Mouse (Mus musculus) testis, adult 2 months (tissue): ENCODE measurements around the gene Slc16a9. TPM values are rescaled to one million over a fixed set of nuclear protein-coding genes. Genes with fewer than 3 reads are reported as not detected.

Source experiments
- H3K27ac ChIP-seq: fragments of 200-500 bp; 2 replicates; pipeline ENCODE4 v1.5.1; 2012; ENCODE audit warnings: low read depth, low read length; ENCODE audit not compliant: control insufficient read depth, insufficient read depth
- H3K27me3 ChIP-seq: fragments of 200-500 bp; 2 replicates; pipeline ENCODE4 v1.6.1; 2012; ENCODE audit warnings: mild to moderate bottlenecking, low read length, moderate library complexity; ENCODE audit not compliant: control insufficient read depth, insufficient read depth
- H3K36me3 ChIP-seq: fragments of 200-500 bp; 2 replicates; pipeline ENCODE4 v1.6.1; 2012; ENCODE audit warnings: mild to moderate bottlenecking, low read length; ENCODE audit not compliant: control insufficient read depth, insufficient read depth
- H3K4me1 ChIP-seq: fragments of 200-500 bp; 2 replicates; pipeline ENCODE4 v1.6.1; 2012; ENCODE audit warnings: low read length; ENCODE audit not compliant: control insufficient read depth, insufficient read depth
- H3K4me3 ChIP-seq: fragments of 200-500 bp; 2 replicates; pipeline ENCODE4 v1.5.1; 2012; ENCODE audit warnings: low read depth, mild to moderate bottlenecking, low read length, moderate library complexity, mixed read lengths; ENCODE audit not compliant: control insufficient read depth
- CTCF ChIP-seq: fragments of 200-500 bp; IDR thresholded peaks from 2 replicates; pipeline ENCODE4 v1.5.1; 2012; ENCODE audit warnings: low read depth, mild to moderate bottlenecking, inconsistent platforms, low read length, moderate library complexity; ENCODE audit not compliant: control insufficient read depth, insufficient read depth, insufficient replicate concordance
- POLR2A ChIP-seq: fragments of 200-500 bp; IDR thresholded peaks from 2 replicates; pipeline ENCODE4 v1.6.1; 2012; ENCODE audit warnings: low read depth, mild to moderate bottlenecking, inconsistent platforms, low read length, moderate library complexity; ENCODE audit not compliant: control insufficient read depth
- polyA plus RNA-seq: library from polyadenylated mRNA; depleted of rRNA; stranded (reverse); fragments of >200 nt; gene quantifications from 2 replicates; pipeline ENCODE4 v1.2.3, GENCODE M21; 2012; rRNA removed

Slc16a9 gene
- polyA plus RNA-seq, 1 experiment: 2.2 TPM

GRCm38 (mm10) chr10:70318630-70319029, 73.7 kb downstream of the Slc16a9 start:
- Histone ChIP-seq H3K36me3 (no peaks in the 10 kb centered on the region), H3K4me1 (peaks cover 3% of the 10 kb centered on the region; the same call in 1 of the 2 replicates), H3K27ac (no peak overlapping the region), H3K27me3 (no peaks in the 10 kb centered on the region), H3K4me3 (no peak overlapping the region)
- TF ChIP-seq CTCF (peak; percentile 4; the same call in 1 of the 2 replicates), POLR2A (no peak)

GRCm38 (mm10) chr10:70325518-70325917, 80.6 kb downstream of the Slc16a9 start:
- no peaks in the 10 kb centered on the region for H3K4me1 ChIP-seq
- no peaks in the 10 kb centered on the region for H3K27me3 ChIP-seq
- no peak overlapping the region for H3K27ac ChIP-seq
- no peak for TF ChIP-seq POLR2A
- no peak for TF ChIP-seq CTCF
- no peak overlapping the region for H3K4me3 ChIP-seq
- H3K36me3 ChIP-seq: no peaks in the 10 kb centered on the region

- Histone ChIP-seq H3K4me3 (no peak overlapping the region), H3K4me1 (no peaks in the 10 kb centered on the region), H3K36me3 (no peaks in the 10 kb centered on the region), H3K27ac (no peak overlapping the region), H3K27me3 (no peaks in the 10 kb centered on the region)
- TF ChIP-seq CTCF (no peak), POLR2A (no peak)
Measured at GRCm38 (mm10) chr10:70327331-70327730, 82.4 kb downstream of the Slc16a9 start.

GRCm38 (mm10) chr10:70328139-70328538, 83.2 kb downstream of the Slc16a9 start:
- Histone ChIP-seq H3K36me3 (no peaks in the 10 kb centered on the region), H3K27me3 (no peaks in the 10 kb centered on the region), H3K4me1 (no peaks in the 10 kb centered on the region), H3K4me3 (no peak overlapping the region), H3K27ac (no peak overlapping the region)
- TF ChIP-seq CTCF: no peak
- TF ChIP-seq POLR2A: no peak

Other genes with a start within 250 kb of the Slc16a9 start
- 63.9 and 73.0 TPM in 2 replicates for gene Ccdc6, start 148.0 kb upstream of the Slc16a9 start, polyA plus RNA-seq
- 0.41 and 1.6 TPM in 2 replicates for gene Mrln, start 40.4 kb upstream of the Slc16a9 start, polyA plus RNA-seq
- 1.9 and 2.2 TPM in 2 replicates for gene Fam13c, start 195.4 kb downstream of the Slc16a9 start, polyA plus RNA-seq